Mouse (Mus musculus): ENCODE measurements around the gene Zfp146. TPM values are rescaled to one million over a fixed set of nuclear protein-coding genes. Genes with fewer than 3 reads are reported as not detected.
"Not testable (repeated sequence)": the region's sequence is repeated elsewhere in the genome, so short reads cannot be mapped to it uniquely, and the experiment has no call there.

The Zfp146 gene
- 16.6 and 18.1 TPM in 2 replicates for polyA plus RNA-seq (2014; fragmentation: Nextera tagmentation; extraction: Ambion mirVana)

GRCm38 (mm10) chr7:30169583-30170282 lies at the start of gene Zfp146:
TSS of gene Zfp146 (minus strand) at chr7:30169750.
- Histone ChIP-seq H3K4me3 (ENCODE audit: low read depth, low read length) (peak within 1 kb of the TSS; percentile 72), H3K9me3 (ENCODE audit: control insufficient read depth, low read length) (peaks cover 25% of the 10 kb centered on the region), H3K27ac (ENCODE audit: low read depth, low read length) (peak within 1 kb of the TSS; percentile 82), H3K9ac (ENCODE audit: low read length) (peak within 1 kb of the TSS; percentile 94), H3K4me1 (ENCODE audit: control insufficient read depth, insufficient read depth, low read length) (peaks cover 5% of the 10 kb centered on the region), H3K4me2 (peak within 1 kb of the TSS; percentile 62), H3K27me3 (ENCODE audit: control insufficient read depth, insufficient read depth, low read length) (no peaks in the 10 kb centered on the region), H3K36me3 (ENCODE audit: control insufficient read depth, insufficient read depth, low read length) (peaks cover 18% of the 10 kb centered on the region)
- ATAC-seq (ENCODE audit: low FRiP score) (peak; percentile 97), DNase-seq (ENCODE audit: low spot score, missing footprints) (peak; percentile 99)
- under 1% methylated on average over 36 of the region's 36 CpGs for WGBS

- ATAC-seq (ENCODE audit: low FRiP score) = peak; percentile 52
- Histone ChIP-seq H3K4me2 (no peak overlapping the region), H3K27ac (ENCODE audit: low read depth, low read length) (no peak overlapping the region), H3K9ac (ENCODE audit: low read length) (no peak overlapping the region), H3K4me3 (ENCODE audit: low read depth, low read length) (no peak overlapping the region), H3K27me3 (ENCODE audit: control insufficient read depth, insufficient read depth, low read length) (no peaks in the 10 kb centered on the region), H3K9me3 (ENCODE audit: control insufficient read depth, low read length) (no peaks in the 10 kb centered on the region), H3K36me3 (ENCODE audit: control insufficient read depth, insufficient read depth, low read length) (no peaks in the 10 kb centered on the region), H3K4me1 (ENCODE audit: control insufficient read depth, insufficient read depth, low read length) (peaks cover 7% of the 10 kb centered on the region; the same call in 1 of the 2 replicates)
- 78% methylated on average over 2 of the region's 2 CpGs for WGBS
- no peak for DNase-seq (ENCODE audit: low spot score, missing footprints)
These were observed 47.7 kb upstream of the Zfp146 start for GRCm38 (mm10) chr7:30217277-30217676.

GRCm38 (mm10) chr7:30216723-30217151 lies 47.2 kb upstream of the Zfp146 start:
- peak; percentile 81 for ATAC-seq (ENCODE audit: low FRiP score)
- H3K4me3 ChIP-seq (ENCODE audit: low read depth, low read length) = no peak overlapping the region

GRCm38 (mm10) chr7:30215875-30216274 lies 46.3 kb upstream of the Zfp146 start:
- Histone ChIP-seq H3K4me1 (ENCODE audit: control insufficient read depth, insufficient read depth, low read length) (peaks cover 7% of the 10 kb centered on the region; the same call in 1 of the 2 replicates), H3K9ac (ENCODE audit: low read length) (no peak overlapping the region), H3K4me3 (ENCODE audit: low read depth, low read length) (no peak overlapping the region), H3K4me2 (no peak overlapping the region), H3K9me3 (ENCODE audit: control insufficient read depth, low read length) (no peaks in the 10 kb centered on the region), H3K27me3 (ENCODE audit: control insufficient read depth, insufficient read depth, low read length) (no peaks in the 10 kb centered on the region), H3K36me3 (ENCODE audit: control insufficient read depth, insufficient read depth, low read length) (no peaks in the 10 kb centered on the region), H3K27ac (ENCODE audit: low read depth, low read length) (no peak overlapping the region)
- peak; percentile 26 for DNase-seq (ENCODE audit: low spot score, missing footprints)
- ATAC-seq (ENCODE audit: low FRiP score) = no peak
- 73% methylated on average over 3 of the region's 3 CpGs for WGBS

More at GRCm38 (mm10) chr7:30216723-30217151, 47.2 kb upstream of the Zfp146 start:
- Histone ChIP-seq H3K9ac (ENCODE audit: low read length) (no peak overlapping the region), H3K27ac (ENCODE audit: low read depth, low read length) (no peak overlapping the region), H3K9me3 (ENCODE audit: control insufficient read depth, low read length) (no peaks in the 10 kb centered on the region), H3K4me1 (ENCODE audit: control insufficient read depth, insufficient read depth, low read length) (peaks cover 7% of the 10 kb centered on the region; the same call in 1 of the 2 replicates), H3K4me2 (peak overlapping the region; percentile 35; the same call in 1 of the 2 replicates), H3K36me3 (ENCODE audit: control insufficient read depth, insufficient read depth, low read length) (no peaks in the 10 kb centered on the region), H3K27me3 (ENCODE audit: control insufficient read depth, insufficient read depth, low read length) (no peaks in the 10 kb centered on the region)
- DNase-seq (ENCODE audit: low spot score, missing footprints) = peak; percentile 99
- WGBS = under 1% methylated on average over 15 of the region's 16 CpGs

GRCm38 (mm10) chr7:30213881-30214280 lies 44.3 kb upstream of the Zfp146 start:
- no peaks in the 10 kb centered on the region for H3K4me1 ChIP-seq (ENCODE audit: control insufficient read depth, insufficient read depth, low read length)
- DNase-seq (ENCODE audit: low spot score, missing footprints) (no peak), ATAC-seq (ENCODE audit: low FRiP score) (no peak)
- no peaks in the 10 kb centered on the region for H3K36me3 ChIP-seq (ENCODE audit: control insufficient read depth, insufficient read depth, low read length)
- WGBS = 89% methylated on average over 3 of the region's 3 CpGs
- H3K9me3 ChIP-seq (ENCODE audit: control insufficient read depth, low read length) = no peaks in the 10 kb centered on the region
- no peak overlapping the region for H3K27ac ChIP-seq (ENCODE audit: low read depth, low read length)
- no peak overlapping the region for H3K4me3 ChIP-seq (ENCODE audit: low read depth, low read length)
- no peak overlapping the region for H3K4me2 ChIP-seq
- no peaks in the 10 kb centered on the region for H3K27me3 ChIP-seq (ENCODE audit: control insufficient read depth, insufficient read depth, low read length)
- no peak overlapping the region for H3K9ac ChIP-seq (ENCODE audit: low read length)

GRCm38 (mm10) chr7:30211025-30211424 lies 41.5 kb upstream of the Zfp146 start:
- Histone ChIP-seq H3K9ac (ENCODE audit: low read length) (no peak overlapping the region), H3K27me3 (ENCODE audit: control insufficient read depth, insufficient read depth, low read length) (no peaks in the 10 kb centered on the region), H3K4me1 (ENCODE audit: control insufficient read depth, insufficient read depth, low read length) (no peaks in the 10 kb centered on the region), H3K9me3 (ENCODE audit: control insufficient read depth, low read length) (no peaks in the 10 kb centered on the region), H3K4me3 (ENCODE audit: low read depth, low read length) (no peak overlapping the region), H3K27ac (ENCODE audit: low read depth, low read length) (no peak overlapping the region), H3K4me2 (no peak overlapping the region), H3K36me3 (ENCODE audit: control insufficient read depth, insufficient read depth, low read length) (no peaks in the 10 kb centered on the region)
- no peak for ATAC-seq (ENCODE audit: low FRiP score)
- WGBS = 25% methylated on average over 4 of the region's 4 CpGs
- DNase-seq (ENCODE audit: low spot score, missing footprints) = peak; percentile 51

- not testable (repeated sequence) for H3K9me3 ChIP-seq (ENCODE audit: control insufficient read depth, low read length); H3K4me2 ChIP-seq; ATAC-seq (ENCODE audit: low FRiP score); H3K4me1 ChIP-seq (ENCODE audit: control insufficient read depth, insufficient read depth, low read length); H3K36me3 ChIP-seq (ENCODE audit: control insufficient read depth, insufficient read depth, low read length); H3K27me3 ChIP-seq (ENCODE audit: control insufficient read depth, insufficient read depth, low read length); H3K27ac ChIP-seq (ENCODE audit: low read depth, low read length); H3K9ac ChIP-seq (ENCODE audit: low read length); H3K4me3 ChIP-seq (ENCODE audit: low read depth, low read length)
- DNase-seq (ENCODE audit: low spot score, missing footprints) = peak; percentile 53
- 59% methylated on average over 5 of the region's 5 CpGs for WGBS
These were observed 36.8 kb upstream of the Zfp146 start for GRCm38 (mm10) chr7:30206364-30206763.

GRCm38 (mm10) chr7:30205383-30205782 lies 35.8 kb upstream of the Zfp146 start:
- no peak overlapping the region for H3K4me3 ChIP-seq (ENCODE audit: low read depth, low read length)
- no peak overlapping the region for H3K9ac ChIP-seq (ENCODE audit: low read length)
- no peaks in the 10 kb centered on the region for H3K36me3 ChIP-seq (ENCODE audit: control insufficient read depth, insufficient read depth, low read length)
- 4% methylated on average over 2 of the region's 2 CpGs for WGBS
- no peaks in the 10 kb centered on the region for H3K9me3 ChIP-seq (ENCODE audit: control insufficient read depth, low read length)
- no peaks in the 10 kb centered on the region for H3K27me3 ChIP-seq (ENCODE audit: control insufficient read depth, insufficient read depth, low read length)
- DNase-seq (ENCODE audit: low spot score, missing footprints) = peak; percentile 95
- H3K4me2 ChIP-seq = no peak overlapping the region
- peaks cover 4% of the 10 kb centered on the region for H3K4me1 ChIP-seq (ENCODE audit: control insufficient read depth, insufficient read depth, low read length)
- no peak overlapping the region for H3K27ac ChIP-seq (ENCODE audit: low read depth, low read length)
- no peak for ATAC-seq (ENCODE audit: low FRiP score)

- H3K36me3 ChIP-seq (ENCODE audit: control insufficient read depth, insufficient read depth, low read length) = no peaks in the 10 kb centered on the region
- peaks cover 4% of the 10 kb centered on the region for H3K4me1 ChIP-seq (ENCODE audit: control insufficient read depth, insufficient read depth, low read length)
- no peak overlapping the region; the same call in 1 of the 2 replicates for H3K27ac ChIP-seq (ENCODE audit: low read depth, low read length)
- WGBS = 24% methylated on average over 8 of the region's 8 CpGs
- DNase-seq (ENCODE audit: low spot score, missing footprints) = no peak
- no peaks in the 10 kb centered on the region for H3K9me3 ChIP-seq (ENCODE audit: control insufficient read depth, low read length)
- ATAC-seq (ENCODE audit: low FRiP score) = no peak
- no peak overlapping the region for H3K4me3 ChIP-seq (ENCODE audit: low read depth, low read length)
- H3K4me2 ChIP-seq = no peak overlapping the region
- no peaks in the 10 kb centered on the region for H3K27me3 ChIP-seq (ENCODE audit: control insufficient read depth, insufficient read depth, low read length)
- no peak overlapping the region for H3K9ac ChIP-seq (ENCODE audit: low read length)
These were observed 34.8 kb upstream of the Zfp146 start for GRCm38 (mm10) chr7:30204380-30204779.

Measured in midbrain, embryonic 11.5 days (tissue).